9 mouse cellular contexts compared by ENCODE assay signal in genomic region chr9:20943396-20943795, GRCm38 (mm10). TPM values are rescaled to one million over a fixed set of nuclear protein-coding genes. Genes with fewer than 3 reads are reported as not detected.
DNase-seq lines count a peak whose midpoint lies in the region; ATAC-seq and TF ChIP-seq lines count a peak whose summit lies in the region.
"Had no signal": no experiment of that assay in that cellular context is flagged by ENCODE, and none has a peak within 500 bp of the region (broad histone marks: within the 10 kb centered on the region; RNA-seq: fewer than 3 reads in every experiment).

No protein-coding gene starts in this region.

- H3K4me1 ChIP-seq in ES-E14 (ENCODE audit: control insufficient read depth in 2 of 2, insufficient read depth in 2 of 2, low read length in 2 of 2, poor library complexity in 1 of 2) = peaks cover 5 to 37% of the 10 kb centered on the region in 2 experiments; a peak in 3 of 4 replicates
- peaks cover 13% of the 10 kb centered on the region for H3K4me1 ChIP-seq in limb, embryonic 11.5 days (ENCODE audit: control insufficient read depth, insufficient read depth, low read length)

- no peak for ATAC-seq in limb, embryonic 11.5 days (ENCODE audit: insufficient number of reproducible peaks, low FRiP score, low TSS enrichment, low read depth)
- ATAC-seq in megakaryocyte-erythroid progenitor cell, adult 5-6 weeks (replicated peaks; ENCODE audit: low FRiP score, low TSS enrichment, poor library complexity, severe bottlenecking) = no peak

- WGBS in limb, embryonic 11.5 days = 96% methylated on average over 7 of the region's 7 CpGs

- no peak overlapping the region for H3K4me3 ChIP-seq in ES-E14 (ENCODE audit: insufficient read depth in 1 of 2, low read depth in 1 of 2, low read length in 2 of 2, poor library complexity in 1 of 2, severe bottlenecking in 1 of 2)
- no peak overlapping the region for H3K4me3 ChIP-seq in limb, embryonic 11.5 days (ENCODE audit: low read depth, low read length)
- H3K4me3 ChIP-seq: liver, embryonic 15.5 days had no signal

- peak; percentile 15 for DNase-seq in layer of hippocampus, adult 9-11 months
- no peak for DNase-seq in layer of hippocampus, adult 9-10 months (ENCODE audit: low spot score)
- DNase-seq in ES-E14 (ENCODE audit: low read depth, low spot score) = no peak
- peak; percentile 77 for DNase-seq in adrenal gland, postnatal 10 days
- no peak for DNase-seq in limb, embryonic 11.5 days (ENCODE audit: low spot score)
- no peak for DNase-seq in frontal cortex, postnatal 14 days (ENCODE audit: low spot score in 2 of 2)
- no peak for DNase-seq in kidney, postnatal 25 days

- peaks cover 51% of the 10 kb centered on the region for H3K36me3 ChIP-seq in ES-E14 (ENCODE audit: control insufficient read depth, insufficient read depth, low read length, poor library complexity, severe bottlenecking)
- H3K36me3 ChIP-seq in limb, embryonic 11.5 days (ENCODE audit: control insufficient read depth, insufficient read depth, low read length) = peaks cover 32% of the 10 kb centered on the region

- no peak overlapping the region for H3K4me2 ChIP-seq in limb, embryonic 11.5 days (ENCODE audit: low read depth, severe bottlenecking)
- H3K4me2 ChIP-seq: liver, embryonic 15.5 days had no signal

- H3K9me3 ChIP-seq in ES-E14 (ENCODE audit: control insufficient read depth, insufficient read depth, low read depth, low read length) = no peaks in the 10 kb centered on the region
- no peaks in the 10 kb centered on the region for H3K9me3 ChIP-seq in limb, embryonic 11.5 days (ENCODE audit: control insufficient read depth, low read length)
- H3K9me3 ChIP-seq: liver, embryonic 15.5 days had no signal

- no peaks in the 10 kb centered on the region for H3K27me3 ChIP-seq in limb, embryonic 11.5 days (ENCODE audit: control insufficient read depth, insufficient read depth, low read length)
- H3K27me3 ChIP-seq: liver, embryonic 15.5 days had no signal

- in situ Hi-C loops in ES-E14 (cut with MboI; ENCODE audit: low sequenced_read_pairs in 2 of 2, unreplicated experiment in 2 of 2) = no loop called here

- H3K9ac ChIP-seq in ES-E14 (ENCODE audit: insufficient read depth, low read depth, low read length, poor library complexity, severe bottlenecking) = peak overlapping the region; percentile 28
- H3K9ac ChIP-seq in limb, embryonic 11.5 days (ENCODE audit: low read length) = no peak overlapping the region; the same call in 1 of the 2 replicates

- H3K27ac ChIP-seq in ES-E14 (ENCODE audit: insufficient read depth, low read depth, low read length, poor library complexity, severe bottlenecking) = peak overlapping the region; percentile 36; the same call in 1 of the 2 replicates
- H3K27ac ChIP-seq in limb, embryonic 11.5 days (replicated peaks; ENCODE audit: low read depth, low read length) = peak overlapping the region; percentile 55; the same call in 1 of the 2 replicates
- H3K27ac ChIP-seq: liver, embryonic 15.5 days had no signal

TF ChIP-seq in ES-E14, 5 proteins besides CTCF, POLR2A, EP300 and RAD21:
- no peak for TF ChIP-seq ZNF384 (IDR thresholded peaks at IDR 0.05; ENCODE audit: low read depth, low read length)
- TF ChIP-seq MAFK (IDR thresholded peaks at IDR 0.05; ENCODE audit: insufficient read depth, low read depth, low read length) = no peak
- TF ChIP-seq CHD2 (IDR thresholded peaks at IDR 0.05; ENCODE audit: low read depth, low read length) = no peak
- no peak for TF ChIP-seq ZC3H11A (IDR thresholded peaks at IDR 0.05; ENCODE audit: borderline replicate concordance, low read depth, low read length)
- TF ChIP-seq HCFC1 (IDR thresholded peaks at IDR 0.05; ENCODE audit: borderline replicate concordance, insufficient read depth, low read length) = no peak

RNA-seq across cellular contexts. Expression of gene Dnmt1, which starts 16.3 kb away (rescaled TPM):
- total RNA-seq in ES-E14 (2012; rRNA removed) = 122 and 124 TPM in 2 replicates
- 10 to 100 TPM; 44.9 to 54.7 TPM for total RNA-seq in adrenal gland, postnatal 10 days (2021)
- polyA plus RNA-seq in limb, embryonic 11.5 days (2014; fragmentation: Nextera tagmentation; extraction: Ambion mirVana) = 95.7 and 95.8 TPM in 2 replicates
- 163 and 192 TPM in 2 replicates for total RNA-seq in megakaryocyte-erythroid progenitor cell, adult 5-6 weeks (2014; fragmentation: Nextera tagmentation)
- 190 and 210 TPM in 2 replicates for total RNA-seq in megakaryocyte-erythroid progenitor cell, adult 5-6 weeks (2017)

RNA-seq across cellular contexts. Expression of gene S1pr2, which starts 33.2 kb away (rescaled TPM):
- 35.7 and 62.4 TPM in 2 replicates for total RNA-seq in ES-E14 (2012; rRNA removed)
- total RNA-seq in adrenal gland, postnatal 10 days (2021) = 1 to 10 TPM; 7.4 to 9.7 TPM
- polyA plus RNA-seq in limb, embryonic 11.5 days (2014; fragmentation: Nextera tagmentation; extraction: Ambion mirVana) = 46.5 and 52.8 TPM in 2 replicates
- 1.7 and 3.4 TPM in 2 replicates for total RNA-seq in megakaryocyte-erythroid progenitor cell, adult 5-6 weeks (2014; fragmentation: Nextera tagmentation)
- 0.46 TPM in 1 of 2 replicates, not detected in the other for total RNA-seq in megakaryocyte-erythroid progenitor cell, adult 5-6 weeks (2017)

RNA-seq across cellular contexts. Expression of gene Eif3g, which starts 45.0 kb away (rescaled TPM):
- total RNA-seq in ES-E14 (2012; rRNA removed) = 196 and 239 TPM in 2 replicates
- 100 to 1,000 TPM; 136 to 143 TPM for total RNA-seq in adrenal gland, postnatal 10 days (2021)
- polyA plus RNA-seq in limb, embryonic 11.5 days (2014; fragmentation: Nextera tagmentation; extraction: Ambion mirVana) = 377 and 383 TPM in 2 replicates
- 308 and 325 TPM in 2 replicates for total RNA-seq in megakaryocyte-erythroid progenitor cell, adult 5-6 weeks (2014; fragmentation: Nextera tagmentation)
- total RNA-seq in megakaryocyte-erythroid progenitor cell, adult 5-6 weeks (2017) = 259 and 301 TPM in 2 replicates

RNA-seq across cellular contexts. Expression of gene Ppan, which starts 55.4 kb away (rescaled TPM):
- total RNA-seq in ES-E14 (2012; rRNA removed) = 179 and 287 TPM in 2 replicates
- total RNA-seq in adrenal gland, postnatal 10 days (2021) = 10 to 100 TPM; 32.6 to 38.2 TPM
- polyA plus RNA-seq in limb, embryonic 11.5 days (2014; fragmentation: Nextera tagmentation; extraction: Ambion mirVana) = 83.9 and 87.3 TPM in 2 replicates
- total RNA-seq in megakaryocyte-erythroid progenitor cell, adult 5-6 weeks (2014; fragmentation: Nextera tagmentation) = 127 and 174 TPM in 2 replicates
- 154 and 175 TPM in 2 replicates for total RNA-seq in megakaryocyte-erythroid progenitor cell, adult 5-6 weeks (2017)

RNA-seq across cellular contexts. Expression of gene Mrpl4, which starts 59.1 kb away (rescaled TPM):
- total RNA-seq in ES-E14 (2012; rRNA removed) = 80.8 and 89.5 TPM in 2 replicates
- 100 to 1,000 TPM; 121 to 125 TPM for total RNA-seq in adrenal gland, postnatal 10 days (2021)
- polyA plus RNA-seq in limb, embryonic 11.5 days (2014; fragmentation: Nextera tagmentation; extraction: Ambion mirVana) = 163 and 169 TPM in 2 replicates
- total RNA-seq in megakaryocyte-erythroid progenitor cell, adult 5-6 weeks (2014; fragmentation: Nextera tagmentation) = 66.2 and 78.8 TPM in 2 replicates
- total RNA-seq in megakaryocyte-erythroid progenitor cell, adult 5-6 weeks (2017) = 23.7 and 43.3 TPM in 2 replicates

Comparison
In these comparisons a context has a peak if more than half of its experiments do, and no peak if none do; other contexts are left out.
1. DNase-seq: peak in layer of hippocampus, adult 9-11 months (single experiment) and adrenal gland, postnatal 10 days (single experiment); none in layer of hippocampus, adult 9-10 months (single experiment), ES-E14 (single experiment), limb, embryonic 11.5 days (single experiment), frontal cortex, postnatal 14 days (0 of 2) and kidney, postnatal 25 days (0 of 2).